Mouse (Mus musculus) midbrain, embryonic 15.5 days (tissue): ENCODE measurements around the gene Fmn2. TPM values are rescaled to one million over a fixed set of nuclear protein-coding genes. Genes with fewer than 3 reads are reported as not detected.

Source experiments
- ATAC-seq: fragments of 200-750 bp; cut with Nextera tagmentation; replicated peaks from 2 replicates; pipeline ENCODE4 v1.8.0; 2017; ENCODE audit warnings: moderate TSS enrichment
- H3K27ac ChIP-seq: fragments of 300-500 bp; sonication (generic); 2 replicates; pipeline ENCODE4 v1.5.1; 2015; ENCODE audit warnings: mild to moderate bottlenecking, inconsistent platforms
- H3K27me3 ChIP-seq: fragments of 300-500 bp; sonication (generic); replicated peaks from 2 replicates; pipeline ENCODE4 v1.6.1; 2015; ENCODE audit warnings: inconsistent platforms
- H3K36me3 ChIP-seq: fragments of 300-500 bp; sonication (generic); replicated peaks from 2 replicates; pipeline ENCODE4 v1.6.1; 2015; ENCODE audit warnings: inconsistent platforms
- H3K4me1 ChIP-seq: fragments of 300-500 bp; sonication (generic); 2 replicates; pipeline ENCODE4 v1.6.1; 2015; ENCODE audit warnings: inconsistent platforms
- H3K4me2 ChIP-seq: fragments of 300-500 bp; sonication (generic); 2 replicates; pipeline ENCODE4 v1.6.1; 2015; ENCODE audit warnings: inconsistent platforms, mild to moderate bottlenecking, moderate library complexity
- H3K4me3 ChIP-seq: fragments of 300-500 bp; sonication (generic); 2 replicates; pipeline ENCODE4 v1.5.1; 2015; ENCODE audit warnings: mild to moderate bottlenecking, inconsistent platforms
- H3K9ac ChIP-seq: fragments of 300-500 bp; sonication (generic); 2 replicates; pipeline ENCODE4 v1.6.1; 2015; ENCODE audit warnings: mild to moderate bottlenecking, inconsistent platforms
- H3K9me3 ChIP-seq: fragments of 300-500 bp; sonication (generic); 2 replicates; pipeline ENCODE4 v1.6.1; 2016; ENCODE audit warnings: inconsistent platforms
- WGBS: fragments of 180-500 bp; shearing (Covaris S2); methylation state at CpG from one replicate; pipeline ENCODE4 v1.1.7; 2015; ENCODE audit warnings: mixed read lengths; 5-methylcytosine and 5-hydroxymethylcytosine counted together
- polyA plus RNA-seq: library from polyadenylated mRNA; unstranded; fragments of >200 nt; fragmentation: Nextera tagmentation; extraction: Ambion mirVana; gene quantifications from 2 replicates; pipeline ENCODE4 v1.2.1, GENCODE M21; 2015

Gene Fmn2
- polyA plus RNA-seq, 1 experiment from 2014 or later = 9.0 TPM

DNA sequence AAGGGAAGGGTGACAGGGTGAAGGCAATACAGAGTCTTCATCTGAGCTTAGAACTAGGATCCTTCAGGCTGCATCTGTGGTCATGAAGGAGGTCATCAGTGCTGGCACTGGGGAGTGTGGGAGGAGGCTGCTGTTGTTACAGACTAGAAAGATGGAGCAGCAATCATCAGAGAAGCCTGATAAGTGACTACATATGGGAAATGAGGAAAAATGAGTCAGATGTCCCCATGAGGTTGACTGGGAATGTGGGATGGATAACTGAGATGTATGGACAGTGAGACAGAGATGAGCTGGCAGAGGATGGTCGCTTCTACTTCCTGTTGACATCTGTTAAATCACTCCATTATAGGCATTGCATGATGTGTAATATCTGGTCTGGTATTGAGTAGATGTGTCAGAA is 139.3 kb downstream of the Fmn2 start:
- Histone ChIP-seq H3K4me1 (no peaks in the 10 kb centered on the region), H3K27ac (no peak overlapping the region), H3K9ac (no peak overlapping the region), H3K4me3 (no peak overlapping the region), H3K36me3 (no peaks in the 10 kb centered on the region), H3K27me3 (no peaks in the 10 kb centered on the region), H3K9me3 (no peaks in the 10 kb centered on the region), H3K4me2 (no peak overlapping the region)
- no peak for ATAC-seq
- 90% methylated on average over 1 of the region's 1 CpGs for WGBS

DNA sequence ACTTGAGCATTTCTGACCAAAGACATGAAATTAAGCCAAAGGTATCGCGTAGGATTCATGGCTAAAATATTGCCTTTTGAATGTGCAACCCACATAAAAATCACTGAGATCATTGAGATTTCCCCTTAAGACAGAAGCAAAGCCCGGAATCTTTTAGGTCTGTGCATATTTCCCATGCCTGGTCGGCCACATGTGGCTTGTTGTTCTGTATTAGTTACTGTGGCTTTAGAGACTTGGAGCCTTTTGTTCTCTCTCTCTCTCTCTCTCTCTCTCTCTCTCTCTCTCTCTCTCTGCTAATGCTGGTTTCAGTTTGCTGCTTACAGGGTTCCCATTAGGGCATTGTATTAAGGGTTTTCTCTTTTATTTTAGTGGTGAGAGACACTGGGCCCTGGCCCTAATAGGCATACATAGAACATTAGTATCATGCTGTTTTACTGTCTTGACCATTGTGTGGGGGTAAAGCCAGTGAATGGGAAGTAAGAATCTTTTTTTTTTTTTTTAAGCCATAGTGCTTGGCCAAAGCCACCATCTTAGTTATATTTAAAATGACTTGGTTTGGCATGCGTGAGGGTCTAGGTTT is 141.9 kb downstream of the Fmn2 start:
- H3K4me3 ChIP-seq = no peak overlapping the region
- no peaks in the 10 kb centered on the region for H3K9me3 ChIP-seq
- no peak overlapping the region for H3K4me2 ChIP-seq
- no peaks in the 10 kb centered on the region for H3K27me3 ChIP-seq
- H3K4me1 ChIP-seq = no peaks in the 10 kb centered on the region
- no peaks in the 10 kb centered on the region for H3K36me3 ChIP-seq
- no peak for ATAC-seq
- no peak overlapping the region for H3K27ac ChIP-seq
- WGBS = 63% methylated on average over 5 of the region's 5 CpGs
- no peak overlapping the region for H3K9ac ChIP-seq

DNA sequence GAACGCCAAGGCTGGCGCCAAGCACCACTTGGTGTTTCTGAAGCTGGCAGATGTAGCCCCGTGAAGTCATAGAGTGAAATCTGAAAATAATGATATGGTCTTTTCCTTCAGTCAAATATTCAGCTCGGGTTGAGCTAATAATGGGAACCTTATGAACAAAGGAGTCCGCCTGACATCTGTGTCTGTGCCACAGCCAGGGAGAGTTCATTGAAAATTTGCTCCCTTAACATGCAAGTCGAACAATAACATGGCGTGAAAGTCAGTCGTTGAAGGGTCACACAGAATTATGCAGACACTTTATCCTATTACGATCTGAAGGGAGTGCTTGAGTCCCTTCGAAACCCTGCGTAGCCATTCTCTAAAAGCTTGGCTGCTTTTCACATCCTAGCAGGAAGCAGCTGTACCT is 147.8 kb downstream of the Fmn2 start:
- no peaks in the 10 kb centered on the region for H3K27me3 ChIP-seq
- H3K4me2 ChIP-seq = no peak overlapping the region
- H3K9ac ChIP-seq = no peak overlapping the region
- peak; percentile 83 for ATAC-seq
- H3K9me3 ChIP-seq = no peaks in the 10 kb centered on the region
- 31% methylated on average over 11 of the region's 11 CpGs for WGBS
- H3K4me1 ChIP-seq = no peaks in the 10 kb centered on the region
- peak overlapping the region; percentile 56 for H3K27ac ChIP-seq
- H3K36me3 ChIP-seq = no peaks in the 10 kb centered on the region
- no peak overlapping the region for H3K4me3 ChIP-seq

DNA sequence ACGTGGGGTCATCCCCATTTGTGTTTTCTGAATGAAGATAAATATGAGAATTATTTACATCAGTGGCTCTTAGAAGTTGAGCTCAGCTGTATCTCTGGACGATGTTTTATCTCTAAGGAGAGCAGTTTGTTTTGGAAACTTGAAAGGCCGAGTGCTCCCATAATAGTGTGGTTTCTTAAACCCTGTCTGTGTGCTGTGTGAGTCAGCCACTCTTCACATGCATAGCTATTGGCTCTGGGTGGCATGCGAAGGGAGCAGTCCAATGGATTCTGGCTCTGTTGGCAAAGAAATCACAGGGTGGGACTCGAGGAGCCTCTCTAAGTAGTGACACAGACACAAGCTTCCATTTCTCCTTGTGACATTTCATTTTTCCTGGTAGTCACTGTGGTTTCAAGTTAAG is 152.9 kb downstream of the Fmn2 start:
- no peaks in the 10 kb centered on the region for H3K36me3 ChIP-seq
- H3K9me3 ChIP-seq = no peaks in the 10 kb centered on the region
- H3K4me3 ChIP-seq = no peak overlapping the region
- ATAC-seq = no peak
- no peaks in the 10 kb centered on the region for H3K4me1 ChIP-seq
- WGBS = 54% methylated on average over 5 of the region's 5 CpGs
- H3K27me3 ChIP-seq = no peaks in the 10 kb centered on the region
- H3K9ac ChIP-seq = no peak overlapping the region
- H3K4me2 ChIP-seq = no peak overlapping the region
- H3K27ac ChIP-seq = no peak overlapping the region

DNA sequence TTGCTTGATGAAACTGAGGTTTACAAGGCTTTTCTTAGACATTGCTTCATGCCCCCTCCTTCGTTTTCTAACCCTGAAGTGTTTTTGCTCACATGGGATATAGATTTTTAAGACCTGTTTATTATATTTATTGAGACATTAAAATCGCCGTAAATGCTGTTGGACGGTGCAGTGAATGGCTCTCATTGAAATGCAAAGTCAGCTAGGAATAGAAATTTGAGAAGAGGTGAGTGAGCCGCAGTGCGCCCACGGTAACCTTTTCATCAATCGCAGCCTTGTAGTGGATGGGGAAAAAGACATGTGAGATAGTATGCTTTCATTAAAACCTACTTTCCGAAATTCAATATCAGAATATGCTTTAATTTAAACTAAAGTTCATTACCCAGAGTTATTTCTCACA is 153.7 kb downstream of the Fmn2 start:
- H3K4me1 ChIP-seq = no peaks in the 10 kb centered on the region
- H3K4me3 ChIP-seq = no peak overlapping the region
- H3K36me3 ChIP-seq = no peaks in the 10 kb centered on the region
- no peak overlapping the region for H3K27ac ChIP-seq
- 59% methylated on average over 9 of the region's 9 CpGs for WGBS
- no peak for ATAC-seq
- no peaks in the 10 kb centered on the region for H3K27me3 ChIP-seq
- H3K9me3 ChIP-seq = no peaks in the 10 kb centered on the region
- no peak overlapping the region for H3K4me2 ChIP-seq
- no peak overlapping the region for H3K9ac ChIP-seq

- no peaks in the 10 kb centered on the region for H3K4me1 ChIP-seq
- 95% methylated on average over 4 of the region's 4 CpGs for WGBS
- no peaks in the 10 kb centered on the region for H3K9me3 ChIP-seq
- no peak overlapping the region for H3K9ac ChIP-seq
- no peaks in the 10 kb centered on the region for H3K36me3 ChIP-seq
- H3K27ac ChIP-seq = no peak overlapping the region
- H3K4me3 ChIP-seq = no peak overlapping the region
- H3K4me2 ChIP-seq = no peak overlapping the region
- no peak for ATAC-seq
- no peaks in the 10 kb centered on the region for H3K27me3 ChIP-seq
These were observed 154.9 kb downstream of the Fmn2 start for GRCm38 (mm10) chr1:174656554-174656953.

GRCm38 (mm10) chr1:174659459-174660223 is 158.0 kb downstream of the Fmn2 start:
- H3K9ac ChIP-seq = no peak overlapping the region
- no peaks in the 10 kb centered on the region for H3K36me3 ChIP-seq
- no peaks in the 10 kb centered on the region for H3K4me1 ChIP-seq
- no peak overlapping the region for H3K4me3 ChIP-seq
- H3K27me3 ChIP-seq = no peaks in the 10 kb centered on the region
- no peaks in the 10 kb centered on the region for H3K9me3 ChIP-seq
- H3K27ac ChIP-seq = no peak overlapping the region
- no peak for ATAC-seq
- 92% methylated on average over 12 of the region's 12 CpGs for WGBS
- H3K4me2 ChIP-seq = no peak overlapping the region

DNA sequence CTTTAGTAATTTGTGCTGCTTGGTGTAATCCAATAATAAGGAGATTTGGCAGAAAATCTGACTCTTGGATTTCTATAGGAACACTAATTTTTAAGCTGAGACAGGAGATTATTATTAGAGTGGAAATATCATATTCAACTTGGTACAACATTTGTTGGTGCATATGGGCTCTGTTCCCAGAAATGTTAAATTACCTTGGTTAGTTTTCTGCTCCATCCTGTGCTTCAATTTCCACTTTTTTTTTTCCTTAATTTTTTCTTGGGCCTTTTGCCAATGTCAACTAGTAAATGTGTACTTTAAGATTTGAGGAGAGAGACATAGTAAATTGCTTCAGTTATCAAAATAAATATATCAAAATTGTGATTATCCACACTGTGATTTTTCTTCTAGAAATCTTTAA is 163.5 kb downstream of the Fmn2 start:
- no peaks in the 10 kb centered on the region for H3K9me3 ChIP-seq
- no peaks in the 10 kb centered on the region for H3K4me1 ChIP-seq
- no peaks in the 10 kb centered on the region for H3K36me3 ChIP-seq
- no peak for ATAC-seq
- no peak overlapping the region for H3K9ac ChIP-seq
- H3K4me3 ChIP-seq = no peak overlapping the region
- H3K27me3 ChIP-seq = no peaks in the 10 kb centered on the region
- H3K27ac ChIP-seq = no peak overlapping the region
- H3K4me2 ChIP-seq = no peak overlapping the region

DNA sequence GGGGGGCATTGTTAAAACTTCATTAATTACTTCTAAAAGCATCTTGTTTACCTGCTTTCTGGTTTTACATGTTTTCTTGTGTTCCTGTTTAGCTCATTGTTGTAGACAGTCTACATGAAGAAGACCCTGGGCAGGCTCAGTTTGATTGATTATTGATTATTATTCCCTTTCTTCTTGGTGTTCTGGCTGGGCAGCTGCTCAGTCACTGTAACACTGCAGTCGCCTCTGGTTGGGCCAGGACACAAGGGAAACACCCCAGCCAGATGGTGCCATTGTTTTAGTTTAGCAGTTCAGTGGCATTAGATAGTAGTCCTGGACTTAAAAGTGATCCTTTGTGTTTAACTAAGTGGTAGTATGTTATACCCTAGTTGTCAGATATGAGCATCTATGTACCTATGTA is 167.5 kb downstream of the Fmn2 start:
- Histone ChIP-seq H3K4me2 (no peak overlapping the region), H3K4me3 (no peak overlapping the region), H3K27ac (no peak overlapping the region), H3K4me1 (no peaks in the 10 kb centered on the region), H3K9me3 (no peaks in the 10 kb centered on the region), H3K36me3 (no peaks in the 10 kb centered on the region), H3K9ac (no peak overlapping the region), H3K27me3 (no peaks in the 10 kb centered on the region)
- no peak for ATAC-seq
- 48% methylated on average over 1 of the region's 1 CpGs for WGBS

GRCm38 (mm10) chr1:174670846-174671245 is 169.2 kb downstream of the Fmn2 start:
- Histone ChIP-seq H3K9me3 (no peaks in the 10 kb centered on the region), H3K4me1 (no peaks in the 10 kb centered on the region), H3K36me3 (no peaks in the 10 kb centered on the region), H3K27ac (no peak overlapping the region), H3K9ac (no peak overlapping the region), H3K4me2 (no peak overlapping the region), H3K4me3 (no peak overlapping the region), H3K27me3 (no peaks in the 10 kb centered on the region)
- WGBS = 92% methylated on average over 8 of the region's 8 CpGs
- no peak for ATAC-seq

GRCm38 (mm10) chr1:174674586-174674985 is 173.0 kb downstream of the Fmn2 start:
- Histone ChIP-seq H3K4me2 (no peak overlapping the region), H3K36me3 (no peaks in the 10 kb centered on the region), H3K27me3 (no peaks in the 10 kb centered on the region), H3K27ac (no peak overlapping the region), H3K9ac (no peak overlapping the region), H3K4me1 (no peaks in the 10 kb centered on the region), H3K4me3 (no peak overlapping the region), H3K9me3 (no peaks in the 10 kb centered on the region)
- no peak for ATAC-seq
- WGBS = 62% methylated on average over 8 of the region's 8 CpGs

DNA sequence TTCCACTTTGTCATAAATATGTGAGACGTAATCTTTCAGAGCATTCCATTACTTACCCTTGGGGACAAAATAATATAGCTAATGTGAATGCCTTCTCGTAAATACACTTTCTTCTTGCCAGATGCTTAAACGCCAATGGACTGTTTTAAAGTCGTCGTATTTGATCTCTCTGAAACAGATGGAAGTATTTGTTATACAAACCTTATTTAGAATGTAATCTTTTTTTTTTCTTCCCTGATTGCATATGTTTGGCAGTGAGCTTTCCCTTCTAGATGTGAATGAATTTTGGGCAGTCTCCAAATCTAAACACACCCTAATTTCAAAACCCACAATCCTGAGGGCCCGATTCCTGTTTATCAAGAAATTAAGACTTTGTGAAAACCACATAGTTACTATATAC is 173.7 kb downstream of the Fmn2 start:
- Histone ChIP-seq H3K27ac (no peak overlapping the region), H3K4me2 (no peak overlapping the region), H3K36me3 (no peaks in the 10 kb centered on the region), H3K27me3 (no peaks in the 10 kb centered on the region), H3K4me3 (no peak overlapping the region), H3K9ac (no peak overlapping the region), H3K4me1 (no peaks in the 10 kb centered on the region), H3K9me3 (no peaks in the 10 kb centered on the region)
- 84% methylated on average over 6 of the region's 6 CpGs for WGBS
- ATAC-seq = no peak

DNA sequence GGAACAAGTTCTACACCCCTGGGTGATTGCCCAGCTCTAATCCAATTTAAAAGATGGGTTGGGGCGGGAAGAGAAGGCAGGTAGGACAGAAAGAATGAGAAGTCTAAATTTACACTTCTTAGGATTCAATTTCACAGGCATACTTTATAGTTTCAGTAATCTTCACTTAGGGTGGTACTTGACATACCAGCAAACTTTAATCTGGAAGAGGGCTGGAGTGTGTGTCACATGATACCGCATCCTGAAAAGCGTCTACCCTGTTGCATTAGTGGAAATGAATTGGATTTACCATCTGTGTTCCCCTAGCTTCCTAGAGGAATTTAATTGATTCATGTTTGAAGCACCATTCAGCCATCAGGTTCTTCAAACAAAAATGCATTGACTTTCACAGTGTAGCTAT is 174.6 kb downstream of the Fmn2 start:
- Histone ChIP-seq H3K4me2 (no peak overlapping the region), H3K36me3 (no peaks in the 10 kb centered on the region), H3K27me3 (no peaks in the 10 kb centered on the region), H3K27ac (no peak overlapping the region), H3K9me3 (no peaks in the 10 kb centered on the region), H3K4me3 (no peak overlapping the region), H3K4me1 (no peaks in the 10 kb centered on the region), H3K9ac (no peak overlapping the region)
- 0 out of 2 replicates have a peak, but pooled peaks have one; percentile 37 for ATAC-seq
- WGBS = 67% methylated on average over 3 of the region's 3 CpGs
